Mouse (Mus musculus) c-Kit-positive CD71-positive TER-119-positive erythroid progenitor cells, embryonic 14.5 days (primary cell): ENCODE measurements around the gene BC049730.

Experiments
- DNase-seq: peaks from one replicate; pipeline ENCODE4 v3.0.0-alpha.2; 2013; ENCODE audit warnings: low spot score

Gene BC049730

GRCm38 (mm10) chr7:24762574-24762973, 53.5 kb downstream of the BC049730 start:
- no peak for DNase-seq
